Mouse (Mus musculus) adrenal gland, adult 8-10 months (tissue): ENCODE data around the gene Otop2. TPM values are rescaled to one million over a fixed set of nuclear protein-coding genes. Genes with fewer than 3 reads are reported as not detected.

ENCODE experiments used
- total RNA-seq, 4 experiments: library from RNA; stranded (reverse); gene quantifications; 2 replicates each; pipeline ENCODE4 v1.2.4; 2022

The Otop2 gene
- total RNA-seq, 4 experiments from 2014 or later = not detected

Other genes starting within 250 kb of the Otop2 start
- under 1 TPM; 0.62 to 0.91 (median 0.64) TPM for gene Cd300e, start 245.0 kb upstream of the Otop2 start, total RNA-seq
- gene Rab37, start 215.7 kb upstream of the Otop2 start, total RNA-seq = 1 to 10 TPM in 3 of 4 experiments, under 1 TPM in 1; 0.58 to 1.8 (median 1.4) TPM
- gene Cd300lf, start 173.2 kb upstream of the Otop2 start, total RNA-seq = 1 to 10 TPM in 3 of 4 experiments, under 1 TPM in 1; 0.95 to 1.9 (median 1.4) TPM
- 10 to 100 TPM; 21.0 to 25.6 (median 22.2) TPM for gene Slc9a3r1, start 143.8 kb upstream of the Otop2 start, total RNA-seq
- 10 to 100 TPM; 24.8 to 34.0 (median 27.3) TPM for gene Tmem104, start 119.7 kb upstream of the Otop2 start, total RNA-seq
- gene Nat9, start 119.3 kb upstream of the Otop2 start, total RNA-seq = 10 to 100 TPM; 29.0 to 32.1 (median 30.3) TPM
- gene Grin2c, start 39.9 kb upstream of the Otop2 start, total RNA-seq = 10 to 100 TPM in 2 of 4 experiments, 1 to 10 TPM in 2; 2.2 to 32.8 (median 13.6) TPM
- gene Fdxr, start 30.1 kb upstream of the Otop2 start, total RNA-seq = 1,000 to 10,000 TPM; 1,501 to 2,268 (median 1,689) TPM
- gene Fads6, start 9.5 kb upstream of the Otop2 start, total RNA-seq = 100 to 1,000 TPM in 2 of 4 experiments, 10 to 100 TPM in 2; 43.3 to 117 (median 82.2) TPM
- gene Ush1g, start 14.9 kb downstream of the Otop2 start, total RNA-seq = 1 to 10 TPM in 2 of 4 experiments, under 1 TPM in 2; 0.52 to 2.3 (median 1.1) TPM
- gene Otop3, start 27.6 kb downstream of the Otop2 start, total RNA-seq = not detected
- 10 to 100 TPM; 17.7 to 46.8 (median 42.6) TPM for gene Hid1, start 60.6 kb downstream of the Otop2 start, total RNA-seq
- gene Cdr2l, start 74.8 kb downstream of the Otop2 start, total RNA-seq = 100 to 1,000 TPM in 1 of 4 experiments, 10 to 100 TPM in 3; 60.6 to 118 (median 71.9) TPM
- 100 to 1,000 TPM; 157 to 179 (median 160) TPM for gene Mrpl58, start 96.6 kb downstream of the Otop2 start, total RNA-seq
- gene Atp5h, start 112.8 kb downstream of the Otop2 start, total RNA-seq = 100 to 1,000 TPM; 440 to 566 (median 519) TPM
- gene Kctd2, start 113.0 kb downstream of the Otop2 start, total RNA-seq = 10 to 100 TPM; 53.5 to 97.0 (median 65.5) TPM
- not detected for gene Trim80, start 133.4 kb downstream of the Otop2 start, total RNA-seq
- gene Slc16a5, start 155.3 kb downstream of the Otop2 start, total RNA-seq = under 1 TPM in 1 of 4 experiments, not detected in 3; 0.21 TPM
- gene Armc7, start 168.5 kb downstream of the Otop2 start, total RNA-seq = 10 to 100 TPM in 3 of 4 experiments, 1 to 10 TPM in 1; 8.6 to 11.7 (median 11.2) TPM
- gene Nt5c, start 184.7 kb downstream of the Otop2 start, total RNA-seq = 100 to 1,000 TPM; 119 to 222 (median 142) TPM
- 100 to 1,000 TPM in 1 of 4 experiments, 10 to 100 TPM in 3; 86.2 to 109 (median 94.4) TPM for gene Jpt1, start 207.2 kb downstream of the Otop2 start, total RNA-seq
- gene Sumo2, start 229.1 kb downstream of the Otop2 start, total RNA-seq = 100 to 1,000 TPM; 220 to 285 (median 257) TPM